Mouse (Mus musculus): Measurements from ENCODE around the gene Ccdc190. TPM values are rescaled to one million over a fixed set of nuclear protein-coding genes. Genes with fewer than 3 reads are reported as not detected.

Gene Ccdc190
- polyA plus RNA-seq, 1 experiment from 2014 or later = not detected

GRCm38 (mm10) chr1:169924567-169924966 lies 3.9 kb upstream of the Ccdc190 start:
- 27% methylated on average over 2 of the region's 2 CpGs for whole genome bisulfite sequencing
- H3K27ac ChIP-seq (ENCODE audit: low read length) = no peak overlapping the region

GRCm38 (mm10) chr1:169927753-169928369 lies 587 bp upstream of the Ccdc190 start:
- Histone ChIP-seq H3K4me2 (replicated peaks; ENCODE audit: low read depth, low read length) (no peak overlapping the region), H3K9me3 (ENCODE audit: low read length) (no peaks in the 10 kb centered on the region), H3K27me3 (replicated peaks; ENCODE audit: insufficient read depth, low read length) (no peaks in the 10 kb centered on the region), H3K4me1 (ENCODE audit: insufficient read depth, low read depth, low read length) (no peaks in the 10 kb centered on the region), H3K27ac (ENCODE audit: low read length) (no peak overlapping the region), H3K9ac (replicated peaks; ENCODE audit: low read depth) (no peak overlapping the region), H3K36me3 (ENCODE audit: insufficient read depth, low read length) (no peaks in the 10 kb centered on the region), H3K4me3 (ENCODE audit: low read depth, low read length) (no peak overlapping the region)
- 59% methylated on average over 8 of the region's 8 CpGs for WGBS
- DNase-seq (ENCODE audit: low spot score) (no peak), ATAC-seq (no peak)
- TF ChIP-seq EP300 (IDR thresholded peaks at IDR 0.05) (no peak), CTCF (IDR thresholded peaks at IDR 0.05) (no peak)

More at GRCm38 (mm10) chr1:169924567-169924966, 3.9 kb upstream of the Ccdc190 start:
- no peak overlapping the region for H3K4me2 ChIP-seq (replicated peaks; ENCODE audit: low read depth, low read length)
- no peak for ATAC-seq
- no peaks in the 10 kb centered on the region for H3K27me3 ChIP-seq (replicated peaks; ENCODE audit: insufficient read depth, low read length)
- no peak overlapping the region for H3K9ac ChIP-seq (replicated peaks; ENCODE audit: low read depth)
- DNase-seq (ENCODE audit: low spot score) = no peak
- TF ChIP-seq EP300 (IDR thresholded peaks at IDR 0.05) (no peak), CTCF (IDR thresholded peaks at IDR 0.05) (no peak)
- H3K4me1 ChIP-seq (ENCODE audit: insufficient read depth, low read depth, low read length) = no peaks in the 10 kb centered on the region; the same call in 1 of the 2 replicates
- H3K36me3 ChIP-seq (ENCODE audit: insufficient read depth, low read length) = no peaks in the 10 kb centered on the region
- H3K4me3 ChIP-seq (ENCODE audit: low read depth, low read length) = no peak overlapping the region
- no peaks in the 10 kb centered on the region for H3K9me3 ChIP-seq (ENCODE audit: low read length)

- 75% methylated on average over 7 of the region's 7 CpGs for WGBS
- TF ChIP-seq CTCF (IDR thresholded peaks at IDR 0.05) = no peak
- TF ChIP-seq EP300 (IDR thresholded peaks at IDR 0.05) = no peak
- ATAC-seq = no peak
Measured at GRCm38 (mm10) chr1:169931698-169932097, 3.2 kb downstream of the Ccdc190 start.

GRCm38 (mm10) chr1:169932122-169932746 lies 3.8 kb downstream of the Ccdc190 start:
- 69% methylated on average over 7 of the region's 7 CpGs for WGBS

More at GRCm38 (mm10) chr1:169931698-169932097, 3.2 kb downstream of the Ccdc190 start:
- no peak overlapping the region for H3K4me2 ChIP-seq (replicated peaks; ENCODE audit: low read depth, low read length)
- no peaks in the 10 kb centered on the region for H3K36me3 ChIP-seq (ENCODE audit: insufficient read depth, low read length)
- no peak overlapping the region for H3K4me3 ChIP-seq (ENCODE audit: low read depth, low read length)
- DNase-seq (ENCODE audit: low spot score) = no peak
- no peak overlapping the region for H3K27ac ChIP-seq (ENCODE audit: low read length)
- no peaks in the 10 kb centered on the region for H3K9me3 ChIP-seq (ENCODE audit: low read length)
- no peak overlapping the region for H3K9ac ChIP-seq (replicated peaks; ENCODE audit: low read depth)
- H3K27me3 ChIP-seq (replicated peaks; ENCODE audit: insufficient read depth, low read length) = no peaks in the 10 kb centered on the region
- H3K4me1 ChIP-seq (ENCODE audit: insufficient read depth, low read depth, low read length) = no peaks in the 10 kb centered on the region

GRCm38 (mm10) chr1:169934005-169934725 lies 5.7 kb downstream of the Ccdc190 start:
- Histone ChIP-seq H3K4me3 (ENCODE audit: low read depth, low read length) (peak overlapping the region; percentile 21; the same call in 1 of the 2 replicates), H3K36me3 (ENCODE audit: insufficient read depth, low read length) (no peaks in the 10 kb centered on the region), H3K9ac (replicated peaks; ENCODE audit: low read depth) (no peak overlapping the region), H3K27ac (ENCODE audit: low read length) (no peak overlapping the region), H3K4me1 (ENCODE audit: insufficient read depth, low read depth, low read length) (no peaks in the 10 kb centered on the region), H3K4me2 (replicated peaks; ENCODE audit: low read depth, low read length) (peak overlapping the region; percentile 39), H3K9me3 (ENCODE audit: low read length) (no peaks in the 10 kb centered on the region), H3K27me3 (replicated peaks; ENCODE audit: insufficient read depth, low read length) (no peaks in the 10 kb centered on the region)
- WGBS = 35% methylated on average over 16 of the region's 16 CpGs
- ATAC-seq = peak; percentile 41
- DNase-seq (ENCODE audit: low spot score) = peak; percentile 76
- no peak for TF ChIP-seq EP300 (IDR thresholded peaks at IDR 0.05)
- peak; percentile 73 for TF ChIP-seq CTCF (IDR thresholded peaks at IDR 0.05)

More at GRCm38 (mm10) chr1:169932122-169932746, 3.8 kb downstream of the Ccdc190 start:
- ATAC-seq (no peak), DNase-seq (ENCODE audit: low spot score) (no peak)
- Histone ChIP-seq H3K4me2 (replicated peaks; ENCODE audit: low read depth, low read length) (no peak overlapping the region), H3K27ac (ENCODE audit: low read length) (no peak overlapping the region), H3K9ac (replicated peaks; ENCODE audit: low read depth) (no peak overlapping the region), H3K4me1 (ENCODE audit: insufficient read depth, low read depth, low read length) (no peaks in the 10 kb centered on the region), H3K36me3 (ENCODE audit: insufficient read depth, low read length) (no peaks in the 10 kb centered on the region), H3K27me3 (replicated peaks; ENCODE audit: insufficient read depth, low read length) (no peaks in the 10 kb centered on the region), H3K4me3 (ENCODE audit: low read depth, low read length) (no peak overlapping the region), H3K9me3 (ENCODE audit: low read length) (no peaks in the 10 kb centered on the region)
- TF ChIP-seq CTCF (IDR thresholded peaks at IDR 0.05) (no peak), EP300 (IDR thresholded peaks at IDR 0.05) (no peak)

- ATAC-seq (no peak), DNase-seq (ENCODE audit: low spot score) (peak; percentile 57)
- Histone ChIP-seq H3K27ac (ENCODE audit: low read length) (no peak overlapping the region), H3K4me3 (ENCODE audit: low read depth, low read length) (no peak overlapping the region), H3K4me1 (ENCODE audit: insufficient read depth, low read depth, low read length) (no peaks in the 10 kb centered on the region), H3K4me2 (replicated peaks; ENCODE audit: low read depth, low read length) (no peak overlapping the region), H3K9ac (replicated peaks; ENCODE audit: low read depth) (no peak overlapping the region), H3K36me3 (ENCODE audit: insufficient read depth, low read length) (no peaks in the 10 kb centered on the region), H3K27me3 (replicated peaks; ENCODE audit: insufficient read depth, low read length) (no peaks in the 10 kb centered on the region), H3K9me3 (ENCODE audit: low read length) (no peaks in the 10 kb centered on the region)
- TF ChIP-seq EP300 (IDR thresholded peaks at IDR 0.05) = no peak
- peak; percentile 84 for TF ChIP-seq CTCF (IDR thresholded peaks at IDR 0.05)
- WGBS = 4% methylated on average over 2 of the region's 2 CpGs
Measured at GRCm38 (mm10) chr1:169939345-169939744, 10.9 kb downstream of the Ccdc190 start.

Data from lung, postnatal 0 days (tissue).